Mouse (Mus musculus): ENCODE measurements at regions not wholly inside any gene's neighbourhood (a gene's known extent, or its start where the extent isn't known, plus 50 kb on each side); places are given as distances from the start of the nearest gene placed in this dataset.
"Not testable (repeated sequence)": the region's sequence is repeated elsewhere in the genome, so short reads cannot be mapped to it uniquely, and the experiment has no call there.

GRCm38 (mm10) chr6:47679946-47680345 is 84.8 kb upstream of the Ezh2 start:
- DNase-seq, result not testable (repeated sequence)

DNA sequence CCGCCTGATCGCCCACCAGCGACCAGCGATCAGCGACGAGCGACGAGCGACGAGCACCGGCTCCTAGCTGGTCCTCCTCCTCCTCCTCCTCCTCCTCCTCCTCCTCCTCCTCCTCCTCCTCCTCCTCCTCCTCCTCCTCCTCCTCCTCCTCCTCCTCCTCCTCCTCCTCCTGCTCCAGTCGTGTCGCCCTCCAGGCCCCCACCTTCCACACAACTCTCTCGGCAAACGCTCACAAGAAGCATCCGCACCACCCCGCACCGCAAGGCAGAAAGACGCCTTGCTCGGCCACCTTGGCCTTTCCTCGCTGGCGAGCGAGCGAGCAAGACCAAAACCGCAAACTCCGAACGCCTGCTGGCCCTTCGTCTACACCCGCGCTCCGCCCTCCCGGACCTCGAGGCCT is 77.6 kb upstream of the Ezh2 start:
- not testable (repeated sequence) for DNase-seq

DNA sequence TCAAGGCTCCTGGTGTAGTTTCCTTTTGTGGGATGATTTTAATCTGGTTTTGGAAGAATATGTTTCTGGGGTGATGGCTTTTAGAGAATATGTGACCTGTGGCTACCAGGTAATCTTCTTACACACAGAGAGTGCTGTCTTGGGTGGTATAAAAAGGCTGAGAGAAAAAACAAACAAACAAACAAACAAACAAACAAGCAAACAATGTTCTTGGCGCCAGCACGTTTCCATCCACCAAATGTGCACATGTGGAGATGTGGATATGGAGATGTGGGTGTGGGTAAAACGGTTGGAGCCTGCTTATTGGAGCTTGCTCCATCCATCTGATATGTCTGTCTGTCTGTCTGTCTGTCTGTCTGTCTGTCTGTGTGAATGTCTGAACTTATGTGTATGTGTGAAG is 57.7 kb upstream of the Ezh2 start:
- DNase-seq, result not testable (repeated sequence)

DNA sequence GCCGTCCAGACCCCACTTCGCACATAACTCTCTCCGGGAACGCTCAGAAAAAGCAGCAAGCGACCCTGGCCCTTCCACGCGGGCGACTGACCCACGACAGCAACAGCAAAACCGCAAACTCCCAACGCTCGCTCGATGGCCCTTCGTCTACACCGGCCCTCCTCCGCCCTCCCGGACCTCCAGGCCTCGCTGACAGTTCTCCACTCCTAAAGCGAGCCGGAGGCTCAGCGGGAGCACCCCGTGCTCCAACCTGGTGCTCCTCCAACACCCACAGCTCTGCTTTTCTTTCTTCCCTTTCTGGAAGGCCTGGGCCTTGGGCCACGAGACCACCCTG is 56.2 kb upstream of the Ezh2 start:
- not testable (repeated sequence) for DNase-seq

DNA sequence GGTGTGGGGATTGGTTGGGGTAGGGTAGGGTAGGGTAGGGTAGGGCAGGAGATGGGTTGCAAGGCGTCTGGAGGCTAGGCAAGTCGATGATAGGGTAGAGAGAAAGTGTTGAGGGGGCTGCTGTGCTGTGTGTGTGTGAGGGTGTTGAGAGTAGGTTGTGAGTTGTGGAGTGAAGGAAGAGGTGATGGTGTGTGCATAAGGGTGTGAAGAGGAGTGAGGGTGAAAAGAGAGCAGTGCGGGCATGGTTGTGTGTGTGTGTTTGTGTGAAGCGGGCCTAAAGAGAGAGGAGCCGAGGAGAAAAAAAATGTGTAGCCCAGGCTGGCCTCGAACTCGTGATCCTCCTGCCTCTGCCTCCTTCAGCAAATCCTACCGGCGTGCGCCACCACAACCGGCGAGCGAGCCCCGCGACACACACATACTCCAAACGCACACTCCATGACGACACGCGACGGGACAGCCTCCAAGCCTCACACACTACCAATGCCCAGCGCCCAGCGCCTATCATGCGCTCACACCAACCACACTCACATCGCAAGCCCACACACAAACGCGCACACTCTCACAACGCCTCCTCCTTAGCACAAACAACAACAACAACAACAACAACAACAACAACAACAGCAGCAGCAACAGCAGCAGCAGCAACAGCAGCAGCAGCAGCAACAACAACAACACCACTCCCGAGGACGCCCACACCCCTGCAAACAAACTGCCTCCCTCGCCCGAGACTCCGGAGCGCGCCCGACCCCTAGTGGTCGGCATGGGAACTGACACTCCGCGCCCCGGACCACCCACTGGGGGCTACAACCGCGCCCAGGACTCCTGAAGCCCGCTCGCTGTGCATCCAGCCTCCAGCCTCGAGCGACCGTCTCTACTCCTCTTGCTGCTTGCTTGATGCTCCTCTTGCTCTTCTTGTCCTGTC is 55.6 kb upstream of the Ezh2 start:
- DNase-seq, result peak; percentile 94

DNA sequence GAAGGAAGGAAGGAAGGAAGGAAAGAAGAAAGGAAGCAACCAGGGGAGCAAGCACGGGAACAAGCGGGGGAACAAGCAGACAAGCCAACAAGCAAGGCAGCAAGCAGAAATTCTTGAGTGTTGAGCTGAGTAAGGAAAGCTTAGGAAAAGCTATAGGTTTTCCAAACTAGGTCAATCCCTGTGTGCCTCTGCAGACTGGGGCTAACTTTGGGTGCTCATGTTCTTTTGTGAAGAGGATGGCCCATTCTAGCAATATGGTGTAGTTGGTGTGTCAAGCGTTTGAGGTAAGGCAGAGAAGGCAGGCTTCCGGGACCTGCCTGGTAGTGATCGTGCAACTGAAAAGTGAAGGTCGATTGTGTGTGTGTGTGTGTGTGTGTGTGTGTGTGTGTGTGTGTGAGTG is 54.8 kb upstream of the Ezh2 start:
- no peak for DNase-seq

DNA sequence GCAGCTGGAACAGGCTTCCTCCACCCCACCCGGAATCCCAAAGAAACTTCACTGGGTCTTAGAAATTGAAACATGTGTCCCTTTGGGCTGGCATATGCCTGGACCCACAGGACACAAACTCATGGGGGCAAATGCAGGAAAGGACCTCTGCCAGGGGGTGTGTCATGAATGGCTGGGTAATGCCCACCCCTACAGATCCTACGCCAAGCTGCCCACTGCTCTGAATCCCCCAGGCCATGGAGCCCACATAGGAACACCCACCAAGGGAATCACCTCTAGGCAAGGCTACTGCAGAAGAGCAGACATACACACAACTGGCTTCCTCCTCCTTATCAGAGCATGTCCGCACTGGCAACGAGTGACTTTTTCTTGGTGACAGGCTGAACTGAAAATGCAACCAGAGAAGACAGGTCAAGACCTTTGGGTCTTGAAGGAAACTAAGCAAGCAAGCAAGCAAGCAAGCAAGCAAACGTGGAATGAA is 54.4 kb upstream of the Ezh2 start:
- no peak for DNase-seq

DNA sequence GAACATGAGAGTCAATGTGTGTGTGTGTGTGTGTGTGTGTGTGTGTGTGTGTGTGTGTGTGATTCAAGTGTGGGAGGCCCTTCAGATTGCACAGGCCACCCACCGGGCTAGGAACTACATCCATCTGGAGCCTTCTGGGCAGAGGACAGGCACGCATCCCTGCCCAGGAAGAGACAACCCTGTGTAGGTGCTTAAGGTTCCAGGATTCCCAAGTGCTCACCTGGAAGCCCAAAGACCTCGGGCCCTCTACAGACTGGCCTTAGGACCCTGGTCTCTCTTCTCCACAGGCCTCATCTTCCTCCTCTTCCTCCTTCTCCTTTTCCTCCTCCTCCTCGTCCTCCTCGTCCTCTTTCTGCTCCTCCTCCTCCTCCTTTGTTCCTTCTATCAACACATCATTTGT is 53.8 kb upstream of the Ezh2 start:
- DNase-seq, result no peak

- DNase-seq, result no peak
These were observed 53.2 kb upstream of the Ezh2 start for GRCm38 (mm10) chr6:47648316-47648715.

DNA sequence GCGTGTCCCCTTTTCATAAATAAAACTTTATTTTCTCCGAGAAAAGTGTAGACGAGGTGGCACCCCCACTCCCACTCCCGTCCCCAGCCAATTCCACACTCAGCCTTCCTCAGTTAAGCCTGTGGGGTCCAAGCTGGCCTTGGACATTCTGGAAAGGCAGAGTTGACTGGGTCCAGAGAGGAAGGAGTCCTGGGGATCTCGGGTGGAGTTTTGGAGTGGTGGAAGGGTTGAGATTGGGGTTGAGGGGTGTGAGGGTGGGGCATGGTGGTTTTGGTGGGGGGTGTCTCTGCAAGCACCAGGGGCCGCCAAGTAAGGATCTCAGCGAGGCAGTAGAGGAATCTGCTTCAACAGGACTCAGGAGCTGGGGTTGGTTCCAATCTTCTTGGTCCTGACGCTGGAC is 52.7 kb upstream of the Ezh2 start:
- no peak for DNase-seq

GRCm38 (mm10) chr6:47646731-47647567 is 51.8 kb upstream of the Ezh2 start:
- no peak for DNase-seq

- DNase-seq, result no peak
These were observed 50.9 kb upstream of the Ezh2 start for GRCm38 (mm10) chr6:47646022-47646421.
